Mouse (Mus musculus) megakaryocyte, embryonic 14.5 days (primary cell): Measurements from ENCODE around the gene Epo.

Source experiments
- FLI1 ChIP-seq: IDR thresholded peaks from 2 replicates; pipeline ENCODE4 v1.6.1; 2012; ENCODE audit warnings: low read length, inconsistent platforms, mixed read lengths
- GATA1 ChIP-seq: IDR thresholded peaks from 3 replicates; pipeline ENCODE4 v1.6.1; 2012; ENCODE audit warnings: mixed read lengths, low read length, inconsistent platforms, borderline replicate concordance

DNA sequence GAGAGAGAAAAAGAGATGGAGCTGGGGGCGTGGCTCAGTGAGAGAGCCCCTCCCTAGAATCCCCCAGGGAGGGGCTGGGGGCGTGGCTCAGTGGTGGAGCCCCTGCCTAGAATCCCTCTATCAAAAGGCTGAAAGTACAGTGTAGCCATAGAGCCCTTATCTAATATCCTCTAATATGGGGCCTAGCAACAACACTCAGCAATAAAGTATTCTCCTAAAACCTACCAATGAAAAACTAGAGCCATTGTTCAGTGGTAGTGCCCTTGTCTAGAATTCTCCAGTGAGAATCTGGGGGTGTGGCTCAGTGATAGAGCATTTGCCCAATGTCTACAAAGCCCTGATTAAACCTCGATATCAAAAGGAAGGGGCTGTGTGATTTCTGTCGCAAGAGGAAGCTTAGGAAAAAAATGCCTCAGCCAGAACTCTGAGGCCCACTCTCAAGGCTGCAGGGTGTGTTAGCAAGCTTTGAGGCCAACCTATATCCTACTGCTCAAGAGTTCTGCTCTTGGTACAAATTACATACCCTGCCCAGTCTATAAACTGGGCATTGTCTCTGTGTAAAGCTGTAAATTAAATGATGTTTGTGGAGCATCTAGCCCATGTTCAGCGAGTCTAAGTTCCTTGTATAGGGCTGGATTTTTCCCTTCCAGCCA lies 60.7 kb downstream of the Epo start:
- TF ChIP-seq GATA1 (no peak), FLI1 (no peak)
